Mouse (Mus musculus) left cerebral cortex, adult 11 months (tissue): ENCODE results near the gene Ldlrad3.

Experiments
- DNase-seq: peaks from one replicate; pipeline ENCODE4 v3.0.0; 2022; ENCODE audit warnings: low spot score

Gene Ldlrad3

GRCm38 (mm10) chr2:101966017-101966416 lies 220.2 kb downstream of the Ldlrad3 start:
- DNase-seq, result no peak

GRCm38 (mm10) chr2:101965515-101965914 lies 220.7 kb downstream of the Ldlrad3 start:
- DNase-seq, result no peak

- DNase-seq, result no peak
Measured at GRCm38 (mm10) chr2:101963367-101963766, 222.8 kb downstream of the Ldlrad3 start.

GRCm38 (mm10) chr2:101962349-101962748 lies 223.8 kb downstream of the Ldlrad3 start:
- DNase-seq, result no peak

- no peak for DNase-seq
Measured at GRCm38 (mm10) chr2:101961391-101961790, 224.8 kb downstream of the Ldlrad3 start.

- no peak for DNase-seq
Measured at GRCm38 (mm10) chr2:101960658-101961057, 225.5 kb downstream of the Ldlrad3 start.

- no peak for DNase-seq
Measured at GRCm38 (mm10) chr2:101956125-101956524, 230.1 kb downstream of the Ldlrad3 start.

- no peak for DNase-seq
Measured at GRCm38 (mm10) chr2:101952951-101953361, 233.2 kb downstream of the Ldlrad3 start.

GRCm38 (mm10) chr2:101950716-101951520 lies 235.3 kb downstream of the Ldlrad3 start:
- DNase-seq, result no peak

GRCm38 (mm10) chr2:101935006-101935405 lies 251.2 kb downstream of the Ldlrad3 start:
- DNase-seq, result no peak

GRCm38 (mm10) chr2:101933301-101933700 lies 252.9 kb downstream of the Ldlrad3 start:
- no peak for DNase-seq

- no peak for DNase-seq
Measured at GRCm38 (mm10) chr2:101932169-101932936, 253.8 kb downstream of the Ldlrad3 start.

GRCm38 (mm10) chr2:101925591-101926188 lies 260.5 kb downstream of the Ldlrad3 start:
- no peak for DNase-seq

GRCm38 (mm10) chr2:101925183-101925582 lies 261.0 kb downstream of the Ldlrad3 start:
- no peak for DNase-seq

GRCm38 (mm10) chr2:101923181-101923580 lies 263.0 kb downstream of the Ldlrad3 start:
- no peak for DNase-seq

GRCm38 (mm10) chr2:101922302-101922701 lies 263.9 kb downstream of the Ldlrad3 start:
- no peak for DNase-seq

- no peak for DNase-seq
Measured at GRCm38 (mm10) chr2:101920136-101920554, 266.0 kb downstream of the Ldlrad3 start.

- no peak for DNase-seq
Measured at GRCm38 (mm10) chr2:101918518-101918917, 267.7 kb downstream of the Ldlrad3 start.

- no peak for DNase-seq
Measured at GRCm38 (mm10) chr2:101909326-101910080, 276.7 kb downstream of the Ldlrad3 start.

- DNase-seq, result peak; percentile 40
Measured at GRCm38 (mm10) chr2:101908773-101909172, 277.4 kb downstream of the Ldlrad3 start.

- no peak for DNase-seq
Measured at GRCm38 (mm10) chr2:101907386-101908022, 278.7 kb downstream of the Ldlrad3 start.

- no peak for DNase-seq
Measured at GRCm38 (mm10) chr2:101906379-101906690, 279.9 kb downstream of the Ldlrad3 start.
